Mouse (Mus musculus) limb, embryonic 11.5 days (tissue): ENCODE measurements around the gene P2rx1. TPM values are rescaled to one million over a fixed set of nuclear protein-coding genes. Genes with fewer than 3 reads are reported as not detected.

ENCODE experiments used
- ATAC-seq: fragments of 200-750 bp; cut with Nextera tagmentation; 2 replicates; pipeline ENCODE4 v1.8.0; 2017; ENCODE audit warnings: low read depth; ENCODE audit not compliant: insufficient number of reproducible peaks, low FRiP score, low TSS enrichment
- DNase-seq: peaks from one replicate; pipeline ENCODE4 v3.0.0-alpha.2; 2015; ENCODE audit warnings: low spot score
- H3K27ac ChIP-seq: fragments of 300-500 bp; sonication (generic); replicated peaks from 2 replicates; pipeline ENCODE4 v1.5.1; 2014; ENCODE audit warnings: low read depth, mild to moderate bottlenecking, low read length
- H3K27me3 ChIP-seq: fragments of 300-500 bp; sonication (generic); 2 replicates; pipeline ENCODE4 v1.6.1; 2014; ENCODE audit warnings: mild to moderate bottlenecking, low read length, mixed read lengths; ENCODE audit not compliant: control insufficient read depth, insufficient read depth
- H3K36me3 ChIP-seq: fragments of 300-500 bp; sonication (generic); 2 replicates; pipeline ENCODE4 v1.6.1; 2014; ENCODE audit warnings: mild to moderate bottlenecking, low read length, moderate library complexity, mixed read lengths; ENCODE audit not compliant: control insufficient read depth, insufficient read depth
- H3K4me1 ChIP-seq: fragments of 300-500 bp; sonication (generic); 2 replicates; pipeline ENCODE4 v1.6.1; 2014; ENCODE audit warnings: low read length, mixed read lengths; ENCODE audit not compliant: control insufficient read depth, insufficient read depth
- H3K4me2 ChIP-seq: fragments of 300-500 bp; sonication (generic); 2 replicates; pipeline ENCODE4 v1.6.1; 2014; ENCODE audit warnings: low read depth, mild to moderate bottlenecking, moderate library complexity; ENCODE audit not compliant: severe bottlenecking
- H3K4me3 ChIP-seq: fragments of 300-500 bp; sonication (generic); 2 replicates; pipeline ENCODE4 v1.5.1; 2014; ENCODE audit warnings: low read depth, low read length
- H3K9ac ChIP-seq: fragments of 300-500 bp; sonication (generic); 2 replicates; pipeline ENCODE4 v1.6.1; 2014; ENCODE audit warnings: mild to moderate bottlenecking, low read length
- H3K9me3 ChIP-seq: fragments of 300-500 bp; sonication (generic); 2 replicates; pipeline ENCODE4 v1.6.1; 2016; ENCODE audit warnings: low read length; ENCODE audit not compliant: control insufficient read depth
- WGBS: fragments of 180-500 bp; shearing (Covaris S2); extraction: QIAGEN DNeasy Blood & Tissue Kit; methylation state at CpG from one replicate; pipeline ENCODE4 v1.1.7; 2014; 5-methylcytosine and 5-hydroxymethylcytosine counted together
- polyA plus RNA-seq: library from polyadenylated mRNA; unstranded; fragments of >200 nt; fragmentation: Nextera tagmentation; extraction: Ambion mirVana; gene quantifications from 2 replicates; pipeline ENCODE4 v1.2.1, GENCODE M21; 2014

The P2rx1 gene
- polyA plus RNA-seq, 1 experiment from 2014 or later, result 1.3 TPM

- Histone ChIP-seq H3K9me3 (no peaks in the 10 kb centered on the region), H3K4me3 (no peak overlapping the region), H3K9ac (no peak overlapping the region), H3K27me3 (peaks cover 26% of the 10 kb centered on the region), H3K4me1 (0 out of 2 replicates have a peak, but pooled peaks cover 2% of the 10 kb centered on the region), H3K36me3 (no peaks in the 10 kb centered on the region), H3K4me2 (no peak overlapping the region), H3K27ac (no peak overlapping the region)
- no peak for DNase-seq
- WGBS, result 48% methylated on average over 7 of the region's 7 CpGs
- no peak for ATAC-seq
Measured at GRCm38 (mm10) chr11:73020953-73021800, 22.3 kb downstream of the P2rx1 start.

GRCm38 (mm10) chr11:73023099-73023498 lies 24.2 kb downstream of the P2rx1 start:
- H3K9ac ChIP-seq, result no peak overlapping the region
- H3K4me3 ChIP-seq, result no peak overlapping the region
- H3K27me3 ChIP-seq, result peaks cover 23% of the 10 kb centered on the region
- H3K36me3 ChIP-seq, result no peaks in the 10 kb centered on the region
- WGBS, result 54% methylated on average over 9 of the region's 9 CpGs
- H3K4me1 ChIP-seq, result 0 out of 2 replicates have a peak, but pooled peaks cover 2% of the 10 kb centered on the region
- H3K4me2 ChIP-seq, result no peak overlapping the region
- ATAC-seq (no peak), DNase-seq (no peak)
- no peaks in the 10 kb centered on the region for H3K9me3 ChIP-seq
- no peak overlapping the region for H3K27ac ChIP-seq

- no peak overlapping the region for H3K27ac ChIP-seq
- DNase-seq (no peak), ATAC-seq (no peak)
- 86% methylated on average over 4 of the region's 4 CpGs for WGBS
- H3K4me1 ChIP-seq, result 0 out of 2 replicates have a peak, but pooled peaks cover 2% of the 10 kb centered on the region
- H3K9ac ChIP-seq, result no peak overlapping the region
- H3K4me3 ChIP-seq, result no peak overlapping the region
- H3K36me3 ChIP-seq, result no peaks in the 10 kb centered on the region
- no peaks in the 10 kb centered on the region for H3K9me3 ChIP-seq
- peaks cover 23% of the 10 kb centered on the region for H3K27me3 ChIP-seq
- no peak overlapping the region for H3K4me2 ChIP-seq
Measured at GRCm38 (mm10) chr11:73023827-73024226, 24.9 kb downstream of the P2rx1 start.

GRCm38 (mm10) chr11:73024236-73024904 lies 25.5 kb downstream of the P2rx1 start:
- 0 out of 2 replicates have a peak overlapping the region, but pooled peaks have one; percentile 4 for H3K9ac ChIP-seq
- peaks cover 20% of the 10 kb centered on the region for H3K27me3 ChIP-seq
- no peaks in the 10 kb centered on the region for H3K36me3 ChIP-seq
- 58% methylated on average over 7 of the region's 7 CpGs for WGBS
- no peak for ATAC-seq
- H3K27ac ChIP-seq, result no peak overlapping the region
- H3K4me2 ChIP-seq, result no peak overlapping the region
- no peak for DNase-seq
- 0 out of 2 replicates have a peak, but pooled peaks cover 2% of the 10 kb centered on the region for H3K4me1 ChIP-seq
- H3K9me3 ChIP-seq, result no peaks in the 10 kb centered on the region
- no peak overlapping the region for H3K4me3 ChIP-seq

- Histone ChIP-seq H3K27me3 (no peaks in the 10 kb centered on the region), H3K9ac (0 out of 2 replicates have a peak overlapping the region, but pooled peaks have one; percentile 4), H3K4me1 (no peaks in the 10 kb centered on the region; the same call in 1 of the 2 replicates), H3K4me3 (no peak overlapping the region), H3K36me3 (no peaks in the 10 kb centered on the region), H3K9me3 (no peaks in the 10 kb centered on the region), H3K27ac (no peak overlapping the region), H3K4me2 (no peak overlapping the region)
- ATAC-seq (no peak), DNase-seq (no peak)
- 50% methylated on average over 8 of the region's 8 CpGs for WGBS
Measured at GRCm38 (mm10) chr11:73026961-73027360, 28.1 kb downstream of the P2rx1 start.

GRCm38 (mm10) chr11:73030821-73031498 lies 32.1 kb downstream of the P2rx1 start:
- ATAC-seq (peak; percentile 87), DNase-seq (peak; percentile 86)
- Histone ChIP-seq H3K9ac (0 out of 2 replicates have a peak overlapping the region, but pooled peaks have one; percentile 22), H3K4me2 (peak overlapping the region; percentile 40), H3K4me3 (peak overlapping the region; percentile 12; the same call in 1 of the 2 replicates), H3K27ac (no peak overlapping the region; the same call in 1 of the 2 replicates), H3K36me3 (no peaks in the 10 kb centered on the region), H3K9me3 (no peaks in the 10 kb centered on the region), H3K27me3 (no peaks in the 10 kb centered on the region), H3K4me1 (no peaks in the 10 kb centered on the region; the same call in 1 of the 2 replicates)
- WGBS, result 28% methylated on average over 20 of the region's 20 CpGs

GRCm38 (mm10) chr11:73031536-73031935 lies 32.6 kb downstream of the P2rx1 start:
- Histone ChIP-seq H3K4me1 (no peaks in the 10 kb centered on the region; the same call in 1 of the 2 replicates), H3K27ac (no peak overlapping the region), H3K4me3 (no peak overlapping the region), H3K27me3 (no peaks in the 10 kb centered on the region), H3K36me3 (no peaks in the 10 kb centered on the region), H3K4me2 (no peak overlapping the region; the same call in 1 of the 2 replicates), H3K9ac (0 out of 2 replicates have a peak overlapping the region, but pooled peaks have one; percentile 22), H3K9me3 (no peaks in the 10 kb centered on the region)
- WGBS, result 61% methylated on average over 5 of the region's 5 CpGs
- ATAC-seq (no peak), DNase-seq (no peak)

GRCm38 (mm10) chr11:73036077-73036476 lies 37.2 kb downstream of the P2rx1 start:
- H3K27me3 ChIP-seq, result no peaks in the 10 kb centered on the region
- no peak for ATAC-seq
- H3K4me1 ChIP-seq, result no peaks in the 10 kb centered on the region; the same call in 1 of the 2 replicates
- DNase-seq, result no peak
- 83% methylated on average over 7 of the region's 7 CpGs for WGBS
- H3K9ac ChIP-seq, result no peak overlapping the region
- H3K36me3 ChIP-seq, result no peaks in the 10 kb centered on the region; the same call in 1 of the 2 replicates
- H3K4me2 ChIP-seq, result no peak overlapping the region
- H3K27ac ChIP-seq, result no peak overlapping the region
- H3K4me3 ChIP-seq, result no peak overlapping the region
- H3K9me3 ChIP-seq, result no peaks in the 10 kb centered on the region
